Mouse (Mus musculus) thymus, adult 2 months (tissue): ENCODE measurements at regions not wholly inside any gene's neighbourhood (a gene's known extent, or its start where the extent isn't known, plus 50 kb on each side); places are given as distances from the start of the nearest gene placed in this dataset.

Source experiments
- DNase-seq: peaks from one replicate; pipeline ENCODE4 v3.0.0; 2021
- H3K27ac ChIP-seq: fragments of 200-500 bp; 2 replicates; pipeline ENCODE4 v1.5.1; 2012; ENCODE audit warnings: low read length, control low read depth; ENCODE audit not compliant: control insufficient read depth, insufficient read depth
- H3K27me3 ChIP-seq: fragments of 200-500 bp; 2 replicates; pipeline ENCODE4 v1.6.1; 2012; ENCODE audit warnings: mild to moderate bottlenecking, low read length, moderate library complexity, mixed read lengths; ENCODE audit not compliant: control insufficient read depth, insufficient read depth
- H3K36me3 ChIP-seq: fragments of 200-500 bp; 2 replicates; pipeline ENCODE4 v1.6.1; 2012; ENCODE audit warnings: mild to moderate bottlenecking, low read length, moderate library complexity; ENCODE audit not compliant: control insufficient read depth, insufficient read depth
- H3K4me1 ChIP-seq: fragments of 200-500 bp; replicated peaks from 2 replicates; pipeline ENCODE4 v1.6.1; 2012; ENCODE audit warnings: low read length; ENCODE audit not compliant: control insufficient read depth, insufficient read depth
- H3K4me3 ChIP-seq: fragments of 200-500 bp; 2 replicates; pipeline ENCODE4 v1.5.1; 2012; ENCODE audit warnings: mild to moderate bottlenecking, low read length, control low read depth, moderate library complexity; ENCODE audit not compliant: control insufficient read depth, insufficient read depth
- CTCF ChIP-seq: fragments of 200-500 bp; IDR thresholded peaks from 2 replicates; pipeline ENCODE4 v1.5.1; 2012; ENCODE audit warnings: mild to moderate bottlenecking, control low read depth, low read length, moderate library complexity, borderline replicate concordance; ENCODE audit not compliant: control insufficient read depth, poor library complexity, insufficient read depth; ENCODE audit errors: extremely low read depth
- POLR2A ChIP-seq: fragments of 200-500 bp; IDR thresholded peaks from 2 replicates; pipeline ENCODE4 v1.6.1; 2012; ENCODE audit warnings: mild to moderate bottlenecking, low read length, control low read depth, moderate library complexity; ENCODE audit not compliant: control insufficient read depth, poor library complexity, insufficient read depth; ENCODE audit errors: extremely low read depth
- WGBS: fragments of 180-500 bp; shearing (Covaris S2); methylation state at CpG from one replicate; pipeline ENCODE4 v1.1.7; 2018; 5-methylcytosine and 5-hydroxymethylcytosine counted together

DNA sequence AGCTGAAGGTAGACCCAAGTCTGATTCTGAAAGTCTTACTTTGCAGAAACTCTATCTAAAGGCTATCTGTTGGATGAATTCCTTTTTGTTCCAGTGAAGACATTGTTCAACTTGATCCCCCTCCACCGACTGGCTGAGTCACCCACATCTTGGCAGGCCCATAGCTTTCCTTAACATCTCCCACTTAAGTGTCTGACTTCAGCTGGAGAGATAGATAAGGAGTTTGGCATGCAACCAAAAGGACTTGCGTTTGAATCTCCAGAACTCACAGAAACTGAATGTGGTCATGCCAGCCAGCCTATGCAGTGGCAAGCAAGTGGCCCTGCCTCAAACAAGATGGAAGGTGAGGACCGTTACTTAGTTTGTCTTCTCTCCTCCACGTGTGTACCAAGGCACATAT, 457.3 kb upstream of the Tbx3 start:
- TF ChIP-seq CTCF = no peak
- no peak for TF ChIP-seq POLR2A
- Histone ChIP-seq H3K27ac (no peak overlapping the region), H3K27me3 (no peaks in the 10 kb centered on the region), H3K36me3 (no peaks in the 10 kb centered on the region), H3K4me3 (no peak overlapping the region), H3K4me1 (no peaks in the 10 kb centered on the region)
- DNase-seq = no peak
- 57% methylated on average over 4 of the region's 4 CpGs for WGBS

DNA sequence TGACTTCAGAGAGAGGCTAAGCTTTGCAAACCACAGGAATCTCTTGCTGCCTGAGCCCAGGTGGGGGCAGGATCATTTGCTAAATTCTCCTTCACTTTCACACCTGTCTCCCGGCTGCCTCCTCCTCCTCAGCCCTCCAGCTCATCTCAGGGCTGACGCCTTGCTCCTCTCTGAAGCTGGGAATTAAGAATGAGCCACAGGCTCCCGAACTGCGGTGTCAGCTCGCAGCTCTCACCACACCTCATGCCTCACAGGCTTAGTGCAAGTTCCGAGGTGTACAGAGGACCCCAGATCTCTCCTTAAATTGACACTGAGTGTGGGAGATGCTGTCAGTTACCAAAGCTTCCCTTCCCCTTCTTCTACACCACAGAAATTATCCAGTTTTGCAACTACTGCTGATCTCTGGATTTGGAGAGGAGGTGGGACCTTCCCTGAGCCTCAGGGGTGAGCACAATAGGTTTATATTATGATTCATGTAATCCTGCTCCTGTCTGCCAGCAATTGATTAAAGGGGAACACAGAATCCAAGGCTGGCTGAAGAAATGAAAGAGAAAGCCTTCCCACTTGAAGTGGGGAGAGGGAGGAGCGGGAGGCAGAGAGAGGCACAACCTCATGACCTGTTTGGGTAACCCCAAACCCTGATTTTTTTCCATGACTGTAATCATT, 456.6 kb upstream of the Tbx3 start:
- WGBS = 37% methylated on average over 7 of the region's 7 CpGs
- Histone ChIP-seq H3K27ac (no peak overlapping the region), H3K4me1 (no peaks in the 10 kb centered on the region), H3K4me3 (no peak overlapping the region), H3K27me3 (no peaks in the 10 kb centered on the region), H3K36me3 (no peaks in the 10 kb centered on the region)
- no peak for DNase-seq
- no peak for TF ChIP-seq POLR2A
- no peak for TF ChIP-seq CTCF

DNA sequence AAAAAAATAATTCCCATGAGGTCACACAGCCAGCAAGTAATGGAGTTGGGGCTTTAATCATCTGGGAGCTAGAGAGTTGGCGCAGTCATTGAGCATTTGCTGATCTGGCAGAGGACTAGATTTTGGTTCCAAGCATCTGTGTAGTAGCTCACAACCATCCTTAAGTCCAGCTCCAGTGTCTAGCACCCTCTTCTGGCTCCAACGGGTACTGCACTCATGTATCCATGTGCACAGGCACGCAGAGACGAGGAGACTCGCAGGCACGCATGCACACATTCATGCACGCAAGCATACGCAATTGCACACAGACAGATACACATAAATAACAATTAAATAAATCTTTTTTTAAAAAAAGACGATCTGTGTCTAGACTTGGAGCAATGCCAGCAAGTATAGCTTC, 455.5 kb upstream of the Tbx3 start:
- no peaks in the 10 kb centered on the region for H3K4me1 ChIP-seq
- no peak overlapping the region for H3K27ac ChIP-seq
- H3K4me3 ChIP-seq = no peak overlapping the region
- no peaks in the 10 kb centered on the region for H3K27me3 ChIP-seq
- no peaks in the 10 kb centered on the region for H3K36me3 ChIP-seq
- DNase-seq = peak; percentile 5
- 94% methylated on average over 9 of the region's 9 CpGs for whole genome bisulfite sequencing
- TF ChIP-seq POLR2A = no peak
- TF ChIP-seq CTCF = no peak

DNA sequence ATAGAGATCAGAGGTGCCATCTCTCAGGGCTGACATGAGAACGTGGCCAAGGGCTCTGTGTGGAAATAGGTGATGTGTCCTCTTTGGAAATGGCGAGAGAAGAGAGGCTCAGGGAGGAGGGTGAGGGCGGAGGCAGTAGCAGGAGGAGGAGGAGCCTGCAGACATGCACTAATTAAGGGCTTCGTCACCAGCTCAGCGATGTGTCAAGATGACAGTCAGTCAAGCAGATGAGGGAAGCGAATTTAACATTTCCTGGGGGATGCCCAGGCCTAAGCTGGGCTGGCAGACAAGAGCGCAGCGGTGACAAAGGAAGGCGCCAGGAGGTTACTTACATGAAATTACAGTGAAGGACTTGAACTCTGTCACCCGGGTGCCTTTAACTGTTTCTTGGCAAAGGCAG, 455.1 kb upstream of the Tbx3 start:
- DNase-seq = no peak

DNA sequence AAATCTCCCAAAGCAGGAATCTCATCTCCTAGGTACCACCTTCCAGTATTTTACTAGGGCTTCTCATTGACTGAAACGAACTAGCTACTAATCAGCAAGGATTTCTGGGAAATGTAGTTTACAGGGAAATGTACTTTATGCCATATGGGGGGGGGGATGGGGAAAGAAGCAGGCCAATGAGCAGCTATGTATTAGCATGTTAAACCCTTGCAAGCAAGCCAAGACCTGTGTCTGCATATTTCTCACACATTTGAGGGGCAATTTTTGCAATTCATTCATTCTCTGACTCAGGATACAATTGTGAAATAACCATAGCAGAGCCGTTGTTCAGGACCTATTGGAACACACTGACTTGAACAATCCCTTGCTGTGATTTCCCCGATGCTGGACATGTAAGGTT, 454.3 kb upstream of the Tbx3 start:
- no peak for DNase-seq
- TF ChIP-seq CTCF (no peak), POLR2A (no peak)
- Histone ChIP-seq H3K4me1 (no peaks in the 10 kb centered on the region), H3K27ac (no peak overlapping the region), H3K4me3 (no peak overlapping the region), H3K36me3 (no peaks in the 10 kb centered on the region), H3K27me3 (no peaks in the 10 kb centered on the region)
- 79% methylated on average over 3 of the region's 3 CpGs for WGBS

More for the DNA sequence above, 455.1 kb upstream of the Tbx3 start:
- H3K27me3 ChIP-seq = no peaks in the 10 kb centered on the region
- no peak overlapping the region for H3K4me3 ChIP-seq
- TF ChIP-seq CTCF (no peak), POLR2A (no peak)
- no peaks in the 10 kb centered on the region for H3K36me3 ChIP-seq
- H3K27ac ChIP-seq = no peak overlapping the region
- WGBS = 85% methylated on average over 10 of the region's 10 CpGs
- no peaks in the 10 kb centered on the region for H3K4me1 ChIP-seq

DNA sequence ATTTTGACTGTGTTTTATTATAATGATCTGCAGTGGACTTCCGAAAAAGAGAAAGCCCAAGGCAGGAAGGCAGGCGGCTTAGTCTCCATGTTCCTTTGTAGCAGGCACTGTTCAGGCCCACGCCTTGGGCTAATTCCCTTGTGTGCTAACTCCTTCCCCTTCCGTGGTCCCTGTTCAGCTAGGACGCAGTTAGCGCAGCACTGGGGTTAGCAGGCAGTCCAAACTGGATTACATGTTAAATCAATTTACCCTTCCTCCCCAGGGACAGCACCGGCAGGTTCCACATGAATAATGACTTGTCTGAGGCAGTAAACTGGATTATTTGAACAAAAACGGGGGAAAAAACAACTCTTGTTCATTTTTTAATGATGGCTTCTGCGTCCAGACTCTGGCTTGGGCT, 453.4 kb upstream of the Tbx3 start:
- TF ChIP-seq CTCF (no peak), POLR2A (no peak)
- no peaks in the 10 kb centered on the region for H3K36me3 ChIP-seq
- H3K27ac ChIP-seq = no peak overlapping the region
- no peaks in the 10 kb centered on the region for H3K4me1 ChIP-seq
- DNase-seq = no peak
- no peak overlapping the region for H3K4me3 ChIP-seq
- H3K27me3 ChIP-seq = no peaks in the 10 kb centered on the region
- WGBS = 87% methylated on average over 9 of the region's 9 CpGs

DNA sequence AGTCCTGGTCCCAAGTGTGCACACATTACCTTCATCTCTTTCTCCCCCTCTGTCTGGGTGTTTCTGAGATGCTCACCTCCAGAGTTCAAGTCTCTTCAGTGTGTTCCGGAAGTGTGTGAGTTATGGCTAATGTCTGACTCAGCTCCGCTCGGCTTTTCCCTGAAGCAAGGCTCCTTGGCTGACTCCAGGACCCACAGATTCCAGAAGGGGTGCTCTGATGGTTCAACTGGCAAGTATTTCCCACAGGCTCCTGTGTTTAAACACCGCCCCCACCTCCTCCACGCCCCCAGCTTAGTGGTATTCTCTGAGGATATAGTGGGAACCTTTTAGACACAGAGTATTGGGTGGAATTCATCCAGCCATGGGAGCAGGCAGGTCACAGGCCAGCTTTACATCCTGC, 441.8 kb upstream of the Tbx3 start:
- 96% methylated on average over 5 of the region's 5 CpGs for WGBS
- no peaks in the 10 kb centered on the region for H3K36me3 ChIP-seq
- DNase-seq = no peak
- H3K27ac ChIP-seq = no peak overlapping the region
- TF ChIP-seq CTCF (no peak), POLR2A (no peak)
- H3K4me3 ChIP-seq = no peak overlapping the region
- no peaks in the 10 kb centered on the region for H3K27me3 ChIP-seq
- no peaks in the 10 kb centered on the region for H3K4me1 ChIP-seq
